Mouse (Mus musculus) olfactory bulb, adult 2 months (tissue): ENCODE measurements at regions not wholly inside any gene's neighbourhood (a gene's known extent, or its start where the extent isn't known, plus 50 kb on each side); places are given as distances from the start of the nearest gene placed in this dataset.

Source experiments
- CTCF ChIP-seq: fragments of 200-500 bp; IDR thresholded peaks from 2 replicates; pipeline ENCODE4 v1.5.1; 2012; ENCODE audit warnings: low read depth, mild to moderate bottlenecking, low read length, moderate library complexity; ENCODE audit not compliant: insufficient read depth
- POLR2A ChIP-seq: fragments of 200-500 bp; IDR thresholded peaks from 2 replicates; pipeline ENCODE4 v1.6.1; 2012; ENCODE audit warnings: mild to moderate bottlenecking, low read depth, low read length, moderate library complexity; ENCODE audit not compliant: insufficient read depth

- TF ChIP-seq CTCF (no peak), POLR2A (no peak)
Measured at GRCm38 (mm10) chr1:90342346-90342745, 138.6 kb downstream of the Ackr3 start.
